Mouse (Mus musculus) left cerebral cortex, adult 2 months (tissue): ENCODE measurements around the gene Spdye4b. TPM values are rescaled to one million over a fixed set of nuclear protein-coding genes. Genes with fewer than 3 reads are reported as not detected.

Source experiments
- DNase-seq, 2 experiments: peaks; one replicate each; pipeline ENCODE4 v3.0.0; 2021 to 2022; ENCODE audit warnings: low spot score in 2 of 2, mixed read lengths in 1 of 2; ENCODE audit errors: extremely low spot score in 1 of 2
- H3K27ac ChIP-seq: fragments of 200-600 bp; 2 replicates; pipeline ENCODE4 v1.8.1; 2022
- H3K4me3 ChIP-seq: fragments of 200-600 bp; 2 replicates; pipeline ENCODE4 v1.8.1; 2022
- CTCF ChIP-seq: fragments of 200-600 bp; IDR thresholded peaks from 2 replicates; pipeline ENCODE4 v1.8.1; 2022; ENCODE audit warnings: antibody characterized with exemption, mild to moderate bottlenecking, moderate library complexity
- intact Hi-C: fragments of 180-260 bp; cut with DNase I; formaldehyde crosslinking; loops from one replicate; pipeline ENCODE4 v1.15.1; 2025
- microRNA-seq, 2 experiments: library from miRNA; unstranded; fragments of <30 nt; microRNA quantifications; one replicate each; pipeline ENCODE4 v1.2.0; 2021
- total RNA-seq, 2 experiments: library from RNA; stranded (reverse); gene quantifications; 2 replicates each; pipeline ENCODE4 v1.2.3; 2021

The Spdye4b gene
- total RNA-seq, 2 experiments from 2014 or later: not detected

- no peak for DNase-seq
- intact Hi-C loops: no loop called here
- H3K4me3 ChIP-seq: no peak within 1 kb of the TSS
- H3K27ac ChIP-seq: no peak within 1 kb of the TSS
- TF ChIP-seq CTCF: no peak
These were observed 46.0 kb downstream of the Spdye4b start, which contains the start of gene Spdye4a for GRCm38 (mm10) chr5:143226790-143227189. Gene Spdye4a, minus strand, starts transcription at chr5:143226890.

GRCm38 (mm10) chr5:143235028-143235693 is 54.3 kb downstream of the Spdye4b start, which contains the start of gene Zfp12:
Gene Zfp12, plus strand, starts transcription at chr5:143235163.
- peak; percentile 20 for TF ChIP-seq CTCF
- Histone ChIP-seq H3K27ac (peak within 1 kb of the TSS; percentile 87), H3K4me3 (peak within 1 kb of the TSS; percentile 70)
- intact Hi-C loops: loop anchor here (1.0 kb wide), 1 partner anchor 55 kb away; the partner anchor contains the start of gene Rbak
- peak; percentile 93 to 96 for DNase-seq

GRCm38 (mm10) chr5:143236036-143236435 is 55.2 kb downstream of the Spdye4b start:
- H3K27ac ChIP-seq: peak overlapping the region; percentile 87
- no peak for DNase-seq
- peak overlapping the region; percentile 70 for H3K4me3 ChIP-seq
- intact Hi-C loops: no loop called here
- no peak for TF ChIP-seq CTCF

GRCm38 (mm10) chr5:143244926-143245325 is 64.1 kb downstream of the Spdye4b start:
- DNase-seq: no peak
- intact Hi-C loops: no loop called here
- Histone ChIP-seq H3K27ac (no peak overlapping the region), H3K4me3 (no peak overlapping the region)
- no peak for TF ChIP-seq CTCF

DNA sequence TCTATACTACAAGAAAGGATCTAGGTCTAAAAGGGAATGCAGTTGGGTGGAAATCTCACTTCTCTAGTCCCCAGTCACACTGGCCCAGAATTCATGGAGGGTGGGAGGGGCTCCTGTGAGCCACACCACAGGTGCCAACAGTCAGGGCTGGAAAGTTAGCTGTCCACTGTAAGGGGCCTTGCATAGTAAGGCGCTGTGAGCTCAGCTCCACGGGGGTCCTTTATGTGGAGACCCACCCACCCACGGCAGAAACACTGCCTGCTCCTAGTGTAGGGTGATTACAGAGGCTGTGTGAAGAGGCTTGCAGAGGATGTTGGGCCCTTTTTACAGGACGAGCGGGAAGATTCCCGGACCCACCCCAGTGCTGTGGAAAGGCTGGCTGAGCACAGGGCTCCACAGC is 71.2 kb downstream of the Spdye4b start:
- intact Hi-C loops: loop anchor here (5.0 kb wide), 1 partner anchor 45 kb away; no protein-coding TSS in a partner anchor
- TF ChIP-seq CTCF: no peak
- no peak for DNase-seq
- Histone ChIP-seq H3K4me3 (no peak overlapping the region), H3K27ac (no peak overlapping the region)

GRCm38 (mm10) chr5:143252791-143253185 is 72.0 kb downstream of the Spdye4b start:
- TF ChIP-seq CTCF: no peak
- H3K27ac ChIP-seq: no peak overlapping the region
- peak overlapping the region; percentile 39 for H3K4me3 ChIP-seq
- DNase-seq: no peak
- intact Hi-C loops: loop anchor here (5.0 kb wide), 1 partner anchor 45 kb away; no protein-coding TSS in a partner anchor

DNA sequence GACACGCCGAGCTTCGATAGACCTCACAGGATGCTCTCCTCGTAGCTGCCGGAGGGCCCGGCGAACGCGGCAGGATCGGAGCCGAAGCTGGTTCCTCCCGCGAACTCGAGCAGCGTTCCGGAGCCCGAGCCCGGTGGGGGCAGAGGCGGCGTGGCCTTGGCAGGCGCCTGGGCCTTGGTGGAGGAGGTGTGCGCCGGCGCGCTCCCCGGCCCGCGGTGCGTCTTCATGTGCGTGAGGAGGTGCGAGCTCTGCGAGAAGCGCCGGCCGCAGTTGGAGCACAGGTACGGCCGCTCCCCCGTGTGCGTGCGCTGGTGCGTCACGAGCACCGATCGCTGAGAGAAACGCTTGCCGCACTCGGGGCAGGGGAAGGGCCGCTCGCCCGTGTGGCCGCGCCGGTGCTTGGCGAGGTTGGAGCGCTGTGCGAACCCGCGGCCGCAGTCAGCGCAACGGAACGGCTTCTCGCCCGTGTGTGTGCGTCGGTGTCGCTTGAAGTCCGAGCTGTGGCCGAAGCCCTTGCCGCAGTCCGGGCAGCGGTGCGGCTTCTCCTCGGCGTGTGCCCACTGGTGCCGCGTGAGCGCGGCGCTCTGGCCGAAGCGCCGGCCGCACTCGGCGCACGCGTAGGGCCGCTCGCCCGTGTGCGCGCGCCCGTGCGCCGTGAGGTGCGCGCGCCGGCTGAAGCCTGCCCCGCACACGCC is 72.5 kb downstream of the Spdye4b start:
- H3K4me3 ChIP-seq: peak overlapping the region; percentile 39
- intact Hi-C loops: loop anchor here (5.0 kb wide), 1 partner anchor 44 kb away; no protein-coding TSS in a partner anchor
- no peak for TF ChIP-seq CTCF
- peak in 1 of 2 experiments; percentile 30 for DNase-seq
- H3K27ac ChIP-seq: peak overlapping the region; percentile 59

GRCm38 (mm10) chr5:143253881-143254486 is 73.2 kb downstream of the Spdye4b start:
- Histone ChIP-seq H3K27ac (no peak overlapping the region; the same call in 1 of the 2 replicates), H3K4me3 (peak overlapping the region; percentile 39)
- DNase-seq: peak; percentile 28 to 64
- intact Hi-C loops: loop anchor here (5.0 kb wide), 1 partner anchor 43 kb away; no protein-coding TSS in a partner anchor
- no peak for TF ChIP-seq CTCF

Small RNAs within 50 kb of the gene (microRNA-seq; reads per million reads assigned to microRNA genes)
- 0 reads per million in 2 experiments for gene Gm44405

Other genes with a start within 250 kb of the Spdye4b start
- 100 to 1,000 TPM; 334 to 344 TPM for gene Fscn1, start 220.7 kb upstream of the Spdye4b start, total RNA-seq
- 10 to 100 TPM; 40.7 to 47.8 TPM for gene Rnf216, start 68.0 kb upstream of the Spdye4b start, total RNA-seq
- under 1 TPM in 1 of 2 experiments, not detected in 1; 0.12 TPM for gene Olfr718-ps1, start 33.4 kb upstream of the Spdye4b start, total RNA-seq
- gene Rbak, start 242 bp upstream of the Spdye4b start, total RNA-seq: 10 to 100 TPM; 14.2 to 14.5 TPM
- not detected for gene Spdye4a, start 45.9 kb downstream of the Spdye4b start, total RNA-seq
- gene Zfp12, start 54.1 kb downstream of the Spdye4b start, total RNA-seq: 10 to 100 TPM; 31.4 to 32.9 TPM
- 10 to 100 TPM; 20.0 to 23.4 TPM for gene Zfp316, start 89.0 kb downstream of the Spdye4b start, total RNA-seq
- gene Zfp853, start 112.6 kb downstream of the Spdye4b start, total RNA-seq: 1 to 10 TPM; 5.8 to 7.1 TPM
- gene E130309D02Rik, start 134.3 kb downstream of the Spdye4b start, total RNA-seq: 10 to 100 TPM; 24.2 to 25.5 TPM
- 10 to 100 TPM; 41.8 to 42.3 TPM for gene Zdhhc4, start 148.2 kb downstream of the Spdye4b start, total RNA-seq
- 1 to 10 TPM; 2.2 to 2.7 TPM for gene Grid2ip, start 176.3 kb downstream of the Spdye4b start, total RNA-seq
- gene Kdelr2, start 222.8 kb downstream of the Spdye4b start, total RNA-seq: 10 to 100 TPM; 33.3 to 33.4 TPM